Comparison of ENCODE assay signal across 8 mouse cellular contexts in the genomic region with DNA sequence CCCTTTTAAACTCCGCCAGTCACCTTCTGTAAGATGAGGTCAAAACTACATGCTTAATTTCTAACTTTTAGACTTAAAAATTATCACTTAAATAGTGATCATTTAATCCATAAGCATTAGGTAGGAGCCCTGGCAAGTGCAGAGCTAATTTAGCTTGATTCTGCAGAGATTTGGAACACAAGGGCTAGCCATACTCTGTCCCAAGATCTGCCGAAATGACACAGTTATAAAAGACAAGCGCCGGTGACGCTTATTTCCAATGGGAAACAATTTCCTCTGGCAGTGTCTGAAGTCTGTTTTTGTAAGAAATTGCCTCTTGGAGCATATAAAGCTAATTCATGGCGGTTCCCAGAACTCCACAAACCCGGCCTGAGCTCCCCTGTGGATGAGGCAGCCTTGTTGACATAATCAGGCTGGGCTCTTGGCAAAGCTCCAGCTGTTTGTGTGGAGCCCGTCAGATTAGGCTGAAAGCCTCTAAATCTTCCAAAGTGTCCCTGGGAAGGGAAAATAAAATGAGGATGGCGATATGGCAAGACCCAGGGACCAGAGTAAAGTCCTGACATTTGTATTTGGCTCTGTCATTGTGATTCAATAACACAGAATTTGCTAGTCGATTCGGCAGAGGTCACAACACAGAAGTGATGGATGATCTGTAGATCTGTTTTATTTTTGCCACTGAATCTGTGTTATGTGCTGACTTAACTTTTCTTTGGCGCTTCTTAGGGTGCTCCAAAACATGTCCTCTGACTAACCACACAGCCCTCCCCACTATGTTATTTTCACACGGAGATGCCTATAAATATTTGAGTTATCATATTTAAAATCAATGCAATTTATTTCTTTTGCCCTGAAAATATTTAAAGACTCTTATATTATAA.
DNase-seq lines count a peak whose midpoint lies in the region; ATAC-seq and TF ChIP-seq lines count a peak whose summit lies in the region.

No protein-coding gene starts in this region.

- no peak overlapping the region for H3K4me3 ChIP-seq in intestine, embryonic 15.5 days (replicated peaks)
- no peak overlapping the region for H3K4me3 ChIP-seq in left cerebral cortex, adult 2 months
- H3K4me3 ChIP-seq in midbrain, embryonic 14.5 days (replicated peaks; ENCODE audit: low read depth, low read length) = no peak overlapping the region
- H3K4me3 ChIP-seq in stomach, embryonic 16.5 days (replicated peaks; ENCODE audit: low read length) = no peak overlapping the region

- peak; percentile 25 for DNase-seq in adrenal gland, adult 8-10 months
- peak; percentile 23 to 84 for DNase-seq in cerebellum, postnatal 4 days (ENCODE audit: low spot score in 2 of 2)
- peak; percentile 63 for DNase-seq in gastrocnemius, postnatal 14 days
- peak; percentile 35 to 36 for DNase-seq in left cerebral cortex, adult 2 months (ENCODE audit: extremely low spot score in 1 of 2, low spot score in 2 of 2)
- DNase-seq in midbrain, embryonic 14.5 days = peak; percentile 90

- H3K9ac ChIP-seq in intestine, embryonic 15.5 days = no peak overlapping the region
- no peak overlapping the region for H3K9ac ChIP-seq in midbrain, embryonic 14.5 days (replicated peaks; ENCODE audit: low read length)
- H3K9ac ChIP-seq in stomach, embryonic 16.5 days (ENCODE audit: low read length) = no peak overlapping the region

- no peak overlapping the region for H3K27ac ChIP-seq in intestine, embryonic 15.5 days
- H3K27ac ChIP-seq in left cerebral cortex, adult 2 months = peak overlapping the region; percentile 53; the same call in 1 of the 2 replicates
- H3K27ac ChIP-seq in midbrain, embryonic 14.5 days (replicated peaks; ENCODE audit: low read depth, low read length) = peak overlapping the region; percentile 49
- H3K27ac ChIP-seq in stomach, embryonic 16.5 days (ENCODE audit: low read length) = no peak overlapping the region

- intact Hi-C loops in gastrocnemius, postnatal 14 days (cut with DNase I; ENCODE audit: low total_unique reads) = no loop called here
- intact Hi-C loops in left cerebral cortex, adult 2 months (cut with DNase I) = no loop called here

- H3K4me1 ChIP-seq in intestine, embryonic 15.5 days (replicated peaks) = no peaks in the 10 kb centered on the region; the same call in 1 of the 2 replicates
- H3K4me1 ChIP-seq in midbrain, embryonic 14.5 days (ENCODE audit: control insufficient read depth, insufficient read depth, low read length) = peaks cover 6% of the 10 kb centered on the region; the same call in 1 of the 2 replicates
- peaks cover 4% of the 10 kb centered on the region; the same call in 1 of the 2 replicates for H3K4me1 ChIP-seq in stomach, embryonic 16.5 days (ENCODE audit: control insufficient read depth, insufficient read depth, low read length)

- TF ChIP-seq CTCF in left cerebral cortex, adult 2 months (IDR thresholded peaks at IDR 0.05) = no peak

- peak; percentile 70 for ATAC-seq in intestine, embryonic 15.5 days
- peak; percentile 63; the same call in 1 of the 2 replicates for ATAC-seq in midbrain, embryonic 14.5 days (ENCODE audit: low FRiP score, low TSS enrichment)
- no peak; the same call in 1 of the 2 replicates for ATAC-seq in stomach, embryonic 16.5 days (ENCODE audit: insufficient read depth, low FRiP score)
- no peak for ATAC-seq in megakaryocyte progenitor cell, adult 5-6 weeks (replicated peaks; ENCODE audit: poor library complexity)

- WGBS in intestine, embryonic 15.5 days = 29% methylated on average over 13 of the region's 13 CpGs
- 28% methylated on average over 13 of the region's 13 CpGs for WGBS in midbrain, embryonic 14.5 days
- WGBS in stomach, embryonic 16.5 days = 27% methylated on average over 13 of the region's 13 CpGs

- H3K36me3 ChIP-seq in intestine, embryonic 15.5 days = no peaks in the 10 kb centered on the region
- H3K36me3 ChIP-seq in midbrain, embryonic 14.5 days (ENCODE audit: control insufficient read depth, insufficient read depth, low read length) = no peaks in the 10 kb centered on the region
- H3K36me3 ChIP-seq in stomach, embryonic 16.5 days (ENCODE audit: control insufficient read depth, insufficient read depth, low read length) = no peaks in the 10 kb centered on the region

- H3K27me3 ChIP-seq in intestine, embryonic 15.5 days (replicated peaks) = no peaks in the 10 kb centered on the region
- H3K27me3 ChIP-seq in midbrain, embryonic 14.5 days (ENCODE audit: control insufficient read depth, insufficient read depth, low read length) = no peaks in the 10 kb centered on the region
- H3K27me3 ChIP-seq in stomach, embryonic 16.5 days (ENCODE audit: control insufficient read depth, insufficient read depth, low read length) = no peaks in the 10 kb centered on the region

- H3K4me2 ChIP-seq in intestine, embryonic 15.5 days (replicated peaks) = peak overlapping the region; percentile 22; the same call in 1 of the 2 replicates
- H3K4me2 ChIP-seq in midbrain, embryonic 14.5 days (ENCODE audit: low read length) = peak overlapping the region; percentile 37
- 0 out of 2 replicates have a peak overlapping the region, but pooled peaks have one; percentile 12 for H3K4me2 ChIP-seq in stomach, embryonic 16.5 days (ENCODE audit: low read depth, low read length)

- no peaks in the 10 kb centered on the region for H3K9me3 ChIP-seq in intestine, embryonic 15.5 days
- no peaks in the 10 kb centered on the region for H3K9me3 ChIP-seq in midbrain, embryonic 14.5 days (ENCODE audit: control insufficient read depth, low read length)
- no peaks in the 10 kb centered on the region for H3K9me3 ChIP-seq in stomach, embryonic 16.5 days (replicated peaks; ENCODE audit: control insufficient read depth, low read length)

Comparison
In these comparisons a context has a peak if more than half of its experiments do, and no peak if none do; other contexts are left out.
1. DNase-seq: peak in every context shown above with its lines; median percentile 90 in midbrain, embryonic 14.5 days; 63 in gastrocnemius, postnatal 14 days; 54 in cerebellum, postnatal 4 days; 36 in left cerebral cortex, adult 2 months; 25 in adrenal gland, adult 8-10 months.
2. ATAC-seq: peak in intestine, embryonic 15.5 days (single experiment) and midbrain, embryonic 14.5 days (single experiment); none in stomach, embryonic 16.5 days (single experiment) and megakaryocyte progenitor cell, adult 5-6 weeks (single experiment).
3. H3K27ac ChIP-seq: peak in left cerebral cortex, adult 2 months (single experiment) and midbrain, embryonic 14.5 days (single experiment); none in intestine, embryonic 15.5 days (single experiment) and stomach, embryonic 16.5 days (single experiment).
4. Peak in every context shown above with its lines, with median percentiles within 50 percentile points of each other: H3K4me2 ChIP-seq.